Mouse (Mus musculus): ENCODE measurements around the gene Slc15a2. TPM values are rescaled to one million over a fixed set of nuclear protein-coding genes. Genes with fewer than 3 reads are reported as not detected.

Gene Slc15a2
- polyA plus RNA-seq, 1 experiment from 2014 or later, result 6.6 TPM

DNA sequence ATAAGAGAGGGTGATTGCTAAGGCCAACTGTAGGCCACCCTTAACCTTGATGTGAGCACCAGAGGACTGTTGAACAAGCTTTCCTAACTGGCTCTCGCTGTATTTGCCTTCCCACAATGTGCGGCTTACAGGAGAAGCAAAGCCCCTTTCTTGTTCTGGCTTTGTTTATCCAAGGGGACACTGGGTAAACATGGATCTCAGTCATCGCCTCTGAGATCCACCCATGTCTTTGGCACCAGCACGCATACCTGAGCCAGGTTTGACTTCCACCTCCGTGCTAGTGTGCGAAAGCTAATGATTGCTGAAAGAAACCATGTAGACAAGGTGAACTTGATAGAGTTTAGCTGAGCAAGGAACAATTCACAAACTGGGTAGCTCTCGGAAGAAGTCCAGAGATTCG lies 41.2 kb downstream of the Slc15a2 start:
- Histone ChIP-seq H3K9me3 (replicated peaks) (no peaks in the 10 kb centered on the region), H3K4me3 (no peak overlapping the region), H3K9ac (no peak overlapping the region), H3K36me3 (no peaks in the 10 kb centered on the region), H3K4me1 (no peaks in the 10 kb centered on the region), H3K27me3 (no peaks in the 10 kb centered on the region), H3K27ac (no peak overlapping the region), H3K4me2 (replicated peaks) (no peak overlapping the region)
- no peak for ATAC-seq (ENCODE audit: low FRiP score)
- WGBS, result 87% methylated on average over 8 of the region's 8 CpGs

- Histone ChIP-seq H3K27me3 (no peaks in the 10 kb centered on the region), H3K36me3 (no peaks in the 10 kb centered on the region), H3K4me3 (no peak overlapping the region), H3K9me3 (replicated peaks) (no peaks in the 10 kb centered on the region), H3K4me2 (replicated peaks) (no peak overlapping the region), H3K9ac (no peak overlapping the region), H3K27ac (no peak overlapping the region), H3K4me1 (no peaks in the 10 kb centered on the region)
- WGBS, result 56% methylated on average over 4 of the region's 4 CpGs
- no peak for ATAC-seq (ENCODE audit: low FRiP score)
These were observed 45.3 kb downstream of the Slc15a2 start for GRCm38 (mm10) chr16:36739404-36739930.

GRCm38 (mm10) chr16:36735421-36735820 lies 49.3 kb downstream of the Slc15a2 start:
- Histone ChIP-seq H3K36me3 (no peaks in the 10 kb centered on the region), H3K4me1 (no peaks in the 10 kb centered on the region), H3K4me3 (no peak overlapping the region), H3K9me3 (replicated peaks) (no peaks in the 10 kb centered on the region), H3K9ac (no peak overlapping the region), H3K4me2 (replicated peaks) (no peak overlapping the region), H3K27me3 (no peaks in the 10 kb centered on the region), H3K27ac (no peak overlapping the region)
- ATAC-seq (ENCODE audit: low FRiP score), result no peak
- 82% methylated on average over 3 of the region's 3 CpGs for WGBS

DNA sequence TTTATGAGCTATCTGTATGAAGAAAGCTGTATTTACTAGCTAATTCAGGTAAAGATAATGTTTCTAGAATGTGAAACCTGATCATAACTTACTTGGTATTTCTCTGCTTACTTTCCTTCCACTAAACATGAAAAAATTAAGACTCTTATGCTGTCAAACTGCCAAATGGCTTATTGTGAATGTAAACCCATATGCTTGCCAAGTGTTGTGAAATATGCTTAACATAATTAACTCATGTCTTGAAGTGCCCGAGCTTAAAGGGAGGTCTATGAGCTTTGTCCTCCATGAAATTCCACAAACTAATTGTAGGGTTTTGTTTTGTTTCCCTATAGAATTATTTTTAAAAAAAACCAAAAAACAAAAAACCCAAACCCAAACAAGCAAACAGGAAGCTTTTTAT lies 50.9 kb downstream of the Slc15a2 start:
- Histone ChIP-seq H3K27me3 (no peaks in the 10 kb centered on the region), H3K27ac (no peak overlapping the region), H3K36me3 (no peaks in the 10 kb centered on the region), H3K4me1 (no peaks in the 10 kb centered on the region), H3K4me3 (no peak overlapping the region), H3K9ac (no peak overlapping the region), H3K4me2 (replicated peaks) (no peak overlapping the region), H3K9me3 (replicated peaks) (no peaks in the 10 kb centered on the region)
- ATAC-seq (ENCODE audit: low FRiP score), result no peak
- 83% methylated on average over 1 of the region's 1 CpGs for WGBS

DNA sequence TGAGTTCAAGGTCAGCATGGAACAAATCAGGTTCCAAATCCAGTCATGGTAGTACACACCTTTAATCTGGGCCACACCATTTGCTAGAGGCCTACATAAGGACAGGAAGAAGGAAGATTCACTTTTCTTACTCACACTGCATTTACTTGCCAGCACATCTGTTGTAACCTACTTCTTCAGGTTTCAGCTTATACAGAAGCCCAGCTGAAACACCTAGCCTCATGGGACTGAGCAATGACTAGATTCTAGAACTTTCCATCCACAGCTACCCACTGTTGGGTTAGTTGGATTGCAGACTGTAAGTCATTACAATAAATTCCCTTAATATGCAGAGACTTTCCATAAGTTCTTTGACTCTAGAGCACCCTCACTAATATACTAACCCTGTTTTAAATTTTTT lies 52.2 kb downstream of the Slc15a2 start:
- Histone ChIP-seq H3K27ac (no peak overlapping the region), H3K4me3 (no peak overlapping the region), H3K9me3 (replicated peaks) (no peaks in the 10 kb centered on the region), H3K4me1 (no peaks in the 10 kb centered on the region), H3K36me3 (no peaks in the 10 kb centered on the region), H3K9ac (no peak overlapping the region), H3K27me3 (no peaks in the 10 kb centered on the region), H3K4me2 (replicated peaks) (no peak overlapping the region)
- no peak for ATAC-seq (ENCODE audit: low FRiP score)

DNA sequence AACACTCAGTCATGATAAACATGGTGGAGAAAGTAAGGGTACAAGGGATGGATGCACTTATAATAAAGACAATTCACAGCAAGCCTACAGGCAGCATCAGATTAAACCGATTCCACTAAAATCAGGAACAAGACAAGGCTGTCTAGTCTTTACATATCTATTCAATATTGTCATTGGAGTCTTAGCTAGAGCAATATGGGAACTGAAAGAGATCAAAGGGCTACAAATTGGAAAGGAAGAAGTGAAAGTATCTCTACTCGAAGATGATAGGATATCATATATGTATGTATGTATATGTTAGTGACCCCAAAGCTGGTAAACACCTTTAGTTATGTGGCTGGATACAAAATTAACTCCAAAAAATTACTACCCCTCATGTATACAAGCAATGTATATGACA lies 55.8 kb downstream of the Slc15a2 start:
- no peak for ATAC-seq (ENCODE audit: low FRiP score)
- Histone ChIP-seq H3K9me3 (replicated peaks) (no peaks in the 10 kb centered on the region), H3K4me3 (no peak overlapping the region), H3K36me3 (no peaks in the 10 kb centered on the region), H3K27me3 (no peaks in the 10 kb centered on the region), H3K27ac (no peak overlapping the region), H3K4me2 (replicated peaks) (no peak overlapping the region), H3K4me1 (no peaks in the 10 kb centered on the region), H3K9ac (no peak overlapping the region)
- WGBS, result 93% methylated on average over 2 of the region's 2 CpGs

DNA sequence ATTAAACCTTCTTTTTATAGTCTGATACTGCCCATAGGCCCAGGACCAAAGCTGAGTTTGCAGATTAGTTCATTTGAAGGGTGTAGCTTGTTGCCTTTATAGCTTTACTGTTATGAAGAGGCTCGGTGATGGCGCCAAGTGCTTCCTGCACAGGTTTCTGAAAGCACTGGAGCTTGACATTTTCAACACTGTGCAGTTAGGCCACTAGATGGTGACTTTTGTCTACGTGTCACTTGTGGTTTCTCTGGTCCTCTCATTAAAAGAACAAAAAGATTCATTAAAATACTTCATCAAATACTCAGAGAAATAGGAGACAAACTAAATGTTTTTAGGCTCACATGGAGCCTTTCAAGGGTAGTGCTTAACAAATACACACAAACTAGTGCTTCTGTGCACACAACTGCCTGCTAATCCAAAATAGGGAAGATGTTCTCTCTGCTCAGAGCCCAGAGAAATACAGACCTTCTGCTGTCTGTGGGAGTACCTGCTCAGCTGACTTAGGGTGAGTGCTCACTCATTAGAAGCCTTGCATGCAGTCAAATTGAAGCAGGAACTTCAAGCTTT lies 60.8 kb downstream of the Slc15a2 start:
- no peak overlapping the region for H3K4me3 ChIP-seq
- no peak overlapping the region for H3K4me2 ChIP-seq (replicated peaks)
- no peaks in the 10 kb centered on the region for H3K9me3 ChIP-seq (replicated peaks)
- no peaks in the 10 kb centered on the region for H3K4me1 ChIP-seq
- WGBS, result 66% methylated on average over 3 of the region's 3 CpGs
- H3K27me3 ChIP-seq, result no peaks in the 10 kb centered on the region
- H3K9ac ChIP-seq, result no peak overlapping the region
- H3K27ac ChIP-seq, result no peak overlapping the region
- no peak for ATAC-seq (ENCODE audit: low FRiP score)
- no peaks in the 10 kb centered on the region for H3K36me3 ChIP-seq

DNA sequence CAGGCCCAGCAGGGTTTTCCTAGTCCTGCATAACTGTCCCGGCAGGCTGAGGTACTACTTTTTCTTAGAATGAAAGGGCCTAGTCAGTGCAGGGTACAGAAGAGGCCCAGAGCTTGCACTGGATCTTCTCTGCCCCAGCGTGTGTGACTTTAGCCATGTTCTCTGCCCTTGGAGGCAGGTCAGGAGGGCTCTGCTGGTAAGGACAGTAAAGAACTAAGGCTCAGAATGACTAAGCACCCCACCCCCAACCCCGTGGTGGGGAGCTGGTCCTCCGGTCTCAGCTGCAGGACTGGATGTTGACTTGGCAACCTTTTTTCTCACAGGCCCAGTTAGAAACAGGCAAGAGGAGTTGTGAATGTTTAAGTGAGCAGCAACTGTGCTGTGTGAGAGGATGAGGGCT lies 62.0 kb downstream of the Slc15a2 start:
- Histone ChIP-seq H3K36me3 (no peaks in the 10 kb centered on the region), H3K9ac (no peak overlapping the region), H3K4me2 (replicated peaks) (no peak overlapping the region), H3K9me3 (replicated peaks) (no peaks in the 10 kb centered on the region), H3K27me3 (no peaks in the 10 kb centered on the region), H3K4me3 (no peak overlapping the region), H3K27ac (no peak overlapping the region), H3K4me1 (no peaks in the 10 kb centered on the region)
- 16% methylated on average over 4 of the region's 4 CpGs for WGBS
- ATAC-seq (ENCODE audit: low FRiP score), result no peak

- 64% methylated on average over 13 of the region's 13 CpGs for WGBS
- no peak overlapping the region for H3K4me3 ChIP-seq
- H3K36me3 ChIP-seq, result no peaks in the 10 kb centered on the region
- no peaks in the 10 kb centered on the region for H3K9me3 ChIP-seq (replicated peaks)
- H3K27me3 ChIP-seq, result no peaks in the 10 kb centered on the region
- no peak for ATAC-seq (ENCODE audit: low FRiP score)
- no peak overlapping the region for H3K9ac ChIP-seq
- no peak overlapping the region for H3K27ac ChIP-seq
- no peaks in the 10 kb centered on the region for H3K4me1 ChIP-seq
- no peak overlapping the region for H3K4me2 ChIP-seq (replicated peaks)
These were observed 64.3 kb downstream of the Slc15a2 start for GRCm38 (mm10) chr16:36720194-36721055.

- H3K36me3 ChIP-seq, result no peaks in the 10 kb centered on the region
- H3K27me3 ChIP-seq, result no peaks in the 10 kb centered on the region
- H3K9me3 ChIP-seq (replicated peaks), result no peaks in the 10 kb centered on the region
- H3K9ac ChIP-seq, result no peak overlapping the region
- H3K4me1 ChIP-seq, result no peaks in the 10 kb centered on the region
- no peak overlapping the region for H3K27ac ChIP-seq
- no peak overlapping the region for H3K4me2 ChIP-seq (replicated peaks)
- no peak for ATAC-seq (ENCODE audit: low FRiP score)
- H3K4me3 ChIP-seq, result no peak overlapping the region
These were observed 66.1 kb downstream of the Slc15a2 start for GRCm38 (mm10) chr16:36718637-36719036.

GRCm38 (mm10) chr16:36717481-36717880 lies 67.3 kb downstream of the Slc15a2 start:
- H3K27me3 ChIP-seq, result no peaks in the 10 kb centered on the region
- H3K4me2 ChIP-seq (replicated peaks), result no peak overlapping the region
- H3K27ac ChIP-seq, result no peak overlapping the region
- 81% methylated on average over 4 of the region's 4 CpGs for WGBS
- H3K9ac ChIP-seq, result no peak overlapping the region
- no peaks in the 10 kb centered on the region for H3K9me3 ChIP-seq (replicated peaks)
- no peaks in the 10 kb centered on the region for H3K36me3 ChIP-seq
- no peak for ATAC-seq (ENCODE audit: low FRiP score)
- H3K4me1 ChIP-seq, result no peaks in the 10 kb centered on the region
- no peak overlapping the region for H3K4me3 ChIP-seq

DNA sequence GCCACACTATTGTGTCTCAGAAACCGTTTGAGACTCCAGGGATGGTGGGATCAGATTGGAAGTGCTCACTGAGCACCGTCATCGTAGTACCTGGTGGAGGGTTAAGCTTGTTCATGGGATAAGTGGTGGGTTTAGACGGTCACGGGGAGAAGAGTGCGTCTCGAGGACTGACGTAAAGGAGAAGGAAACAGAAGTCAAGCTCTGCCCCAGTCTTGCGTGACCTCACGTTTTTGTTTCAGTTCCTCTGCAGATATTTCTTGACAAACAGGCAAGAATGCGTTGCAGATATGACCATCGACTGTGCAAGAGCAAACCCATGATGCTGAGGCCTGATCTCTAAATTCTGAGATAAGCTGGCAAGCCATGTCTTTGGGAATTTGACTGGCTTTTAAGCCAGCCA lies 73.0 kb downstream of the Slc15a2 start:
- Histone ChIP-seq H3K4me1 (no peaks in the 10 kb centered on the region), H3K4me2 (replicated peaks) (no peak overlapping the region), H3K27ac (no peak overlapping the region), H3K36me3 (no peaks in the 10 kb centered on the region), H3K9ac (no peak overlapping the region), H3K9me3 (replicated peaks) (no peaks in the 10 kb centered on the region), H3K27me3 (no peaks in the 10 kb centered on the region), H3K4me3 (no peak overlapping the region)
- WGBS, result 90% methylated on average over 12 of the region's 12 CpGs
- ATAC-seq (ENCODE audit: low FRiP score), result no peak

DNA sequence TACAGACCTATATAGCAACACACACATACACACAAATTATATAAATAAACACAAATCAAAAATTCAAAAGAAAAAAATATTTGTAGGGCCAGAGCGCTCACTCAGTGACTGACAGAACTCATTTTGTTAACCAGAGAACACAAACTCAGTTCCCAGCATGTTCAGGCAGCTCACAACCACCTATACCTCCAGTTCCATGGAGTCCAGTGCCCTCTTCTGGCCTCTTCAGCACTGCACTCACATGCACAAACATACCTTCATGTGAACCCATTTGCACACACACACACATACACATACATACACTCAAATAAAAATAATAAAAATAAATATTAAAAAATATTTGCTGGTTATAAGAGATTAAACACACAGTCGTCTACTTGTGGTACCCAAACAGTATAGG lies 74.0 kb downstream of the Slc15a2 start:
- H3K9me3 ChIP-seq (replicated peaks), result no peaks in the 10 kb centered on the region
- H3K9ac ChIP-seq, result no peak overlapping the region
- no peaks in the 10 kb centered on the region for H3K27me3 ChIP-seq
- no peak overlapping the region for H3K4me2 ChIP-seq (replicated peaks)
- ATAC-seq (ENCODE audit: low FRiP score), result no peak
- no peak overlapping the region for H3K4me3 ChIP-seq
- 95% methylated on average over 2 of the region's 2 CpGs for WGBS
- no peaks in the 10 kb centered on the region for H3K4me1 ChIP-seq
- no peaks in the 10 kb centered on the region for H3K36me3 ChIP-seq
- H3K27ac ChIP-seq, result no peak overlapping the region

Measured in hindbrain, embryonic 12.5 days (tissue).